Mouse (Mus musculus): ENCODE measurements around the gene Itga3.

Gene Itga3

DNA sequence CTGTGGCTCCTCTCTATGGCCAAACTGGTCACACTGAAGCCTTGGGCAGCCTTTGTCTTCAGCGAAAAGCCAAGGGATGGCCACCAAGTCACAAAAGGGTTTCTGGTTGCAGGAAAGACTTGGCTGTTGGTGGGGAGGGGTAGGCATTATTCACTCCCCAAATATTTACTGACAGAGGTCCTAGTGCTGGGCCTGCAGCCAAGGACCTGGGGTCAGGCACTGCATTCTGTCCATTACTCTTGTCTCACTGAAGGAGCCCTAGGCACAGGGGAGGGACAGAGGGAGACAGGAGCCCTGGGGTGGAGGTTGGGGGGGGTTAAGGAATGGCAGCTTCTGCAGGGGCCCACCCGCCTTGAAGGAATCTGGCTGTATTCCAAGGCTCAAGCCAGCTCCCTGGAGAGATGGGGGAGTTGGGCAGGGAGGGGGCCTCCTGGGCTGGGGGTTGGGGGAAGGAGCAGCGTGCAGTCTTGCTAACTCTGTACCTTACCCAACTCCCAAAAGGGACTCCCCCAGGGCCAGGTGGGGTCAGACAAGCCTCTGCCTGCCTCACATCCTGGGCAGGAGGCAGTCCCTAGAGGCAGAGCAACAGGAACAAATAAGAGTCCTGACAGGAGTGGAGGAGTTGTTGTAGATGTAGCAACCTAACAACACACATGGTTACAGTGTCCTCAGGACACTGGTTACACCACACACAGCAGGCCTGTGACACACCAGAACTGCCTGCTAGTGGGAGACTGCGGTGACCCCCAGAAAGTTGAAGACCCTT, 20.2 kb upstream of the Itga3 start:
- DNase-seq (ENCODE audit: low read depth, low spot score), result no peak

- no peak for DNase-seq (ENCODE audit: low read depth, low spot score)
Observed at GRCm38 (mm10) chr11:95095596-95095995, 19.0 kb upstream of the Itga3 start.

DNA sequence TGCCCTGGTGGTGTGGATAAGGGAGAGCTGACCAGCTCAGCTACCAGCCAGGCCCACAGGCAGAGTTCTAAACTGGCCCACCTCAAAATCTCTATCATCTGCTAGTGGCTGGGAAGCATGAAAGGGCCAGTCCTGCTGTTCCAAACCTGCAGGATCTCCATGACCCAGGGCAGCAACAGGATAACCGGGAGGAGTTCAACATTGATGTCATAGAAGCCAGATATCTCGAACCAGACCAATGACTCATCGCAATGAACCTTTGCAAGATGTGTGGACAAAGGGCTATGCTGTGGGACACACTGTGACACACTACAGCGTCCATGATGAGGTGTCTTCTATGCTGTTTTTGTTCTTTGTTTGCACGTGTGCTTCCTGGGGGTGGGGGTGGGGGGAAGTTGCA, 16.5 kb upstream of the Itga3 start:
- no peak for DNase-seq (ENCODE audit: low read depth, low spot score)

- no peak for DNase-seq (ENCODE audit: low read depth, low spot score)
Observed at GRCm38 (mm10) chr11:95088857-95089779, 12.5 kb upstream of the Itga3 start.

- DNase-seq (ENCODE audit: low read depth, low spot score), result no peak
Observed at GRCm38 (mm10) chr11:95088286-95088685, 11.7 kb upstream of the Itga3 start.

GRCm38 (mm10) chr11:95087301-95088228, 11.0 kb upstream of the Itga3 start:
- DNase-seq (ENCODE audit: low read depth, low spot score), result no peak

DNA sequence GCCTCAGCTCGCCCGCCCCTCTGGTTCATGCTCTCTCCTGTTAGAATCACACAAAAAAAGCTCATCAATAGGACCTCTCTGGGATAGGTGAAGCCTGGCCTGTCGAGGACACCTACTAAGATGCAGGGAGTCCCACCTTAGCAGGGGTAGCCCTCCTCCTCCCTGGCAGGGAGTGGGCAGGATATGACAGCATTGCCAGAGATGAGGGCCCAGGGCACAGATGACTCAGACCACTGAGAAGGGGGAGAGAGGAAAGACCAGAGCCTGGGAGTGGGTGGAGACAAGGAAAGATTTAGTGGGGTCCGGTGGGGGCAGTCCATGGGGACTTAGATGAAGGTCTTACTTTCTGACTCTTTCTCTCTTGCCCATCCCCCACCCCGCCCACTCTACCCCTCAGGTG, 9.6 kb upstream of the Itga3 start:
- no peak for DNase-seq (ENCODE audit: low read depth, low spot score)

DNA sequence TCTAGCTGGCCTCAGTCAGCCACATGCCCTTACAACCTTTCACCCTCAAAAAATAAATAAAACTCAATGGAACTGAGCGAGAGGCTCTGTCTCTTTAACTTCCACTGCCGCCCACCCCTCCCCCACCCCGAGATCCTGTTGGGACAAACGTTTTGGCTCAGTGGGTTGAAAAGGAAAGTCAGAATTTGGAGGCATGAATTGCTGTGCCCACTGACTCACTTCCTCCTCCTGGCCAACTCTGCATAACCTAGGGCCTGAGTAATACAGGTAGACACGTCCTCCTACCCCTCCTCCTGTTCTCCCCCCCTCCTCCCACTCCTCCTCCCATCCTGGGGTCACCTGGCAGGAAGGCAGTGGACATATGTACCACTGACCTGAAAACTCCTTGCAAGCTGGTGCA, 9.1 kb upstream of the Itga3 start:
- DNase-seq (ENCODE audit: low read depth, low spot score), result no peak

GRCm38 (mm10) chr11:95084811-95085382, 8.3 kb upstream of the Itga3 start:
- no peak for DNase-seq (ENCODE audit: low read depth, low spot score)

- DNase-seq (ENCODE audit: low read depth, low spot score), result no peak
Observed at GRCm38 (mm10) chr11:95084175-95084574, 7.6 kb upstream of the Itga3 start.

DNA sequence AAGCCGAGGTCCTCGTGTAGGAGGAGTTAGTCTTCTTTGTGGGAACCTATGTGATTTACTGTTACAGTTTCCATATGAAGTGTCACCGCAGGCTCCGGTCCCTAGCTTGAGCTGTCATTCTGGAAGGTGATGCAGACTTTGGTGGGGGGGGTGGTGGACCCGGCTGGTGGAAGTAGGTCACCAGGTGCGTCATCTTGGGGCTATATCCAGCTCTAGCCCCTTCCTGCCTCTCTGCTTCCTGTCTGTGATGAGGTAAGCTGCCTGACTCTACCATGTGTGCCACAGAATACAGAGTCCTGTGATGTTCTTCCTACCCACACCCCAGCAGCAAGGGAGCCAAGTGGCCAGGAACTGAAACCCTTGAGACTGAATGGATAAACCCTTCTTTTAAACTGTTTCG, 6.3 kb upstream of the Itga3 start:
- DNase-seq (ENCODE audit: low read depth, low spot score), result no peak

- no peak for DNase-seq (ENCODE audit: low read depth, low spot score)
Observed at GRCm38 (mm10) chr11:95080783-95081182, 4.2 kb upstream of the Itga3 start.

DNA sequence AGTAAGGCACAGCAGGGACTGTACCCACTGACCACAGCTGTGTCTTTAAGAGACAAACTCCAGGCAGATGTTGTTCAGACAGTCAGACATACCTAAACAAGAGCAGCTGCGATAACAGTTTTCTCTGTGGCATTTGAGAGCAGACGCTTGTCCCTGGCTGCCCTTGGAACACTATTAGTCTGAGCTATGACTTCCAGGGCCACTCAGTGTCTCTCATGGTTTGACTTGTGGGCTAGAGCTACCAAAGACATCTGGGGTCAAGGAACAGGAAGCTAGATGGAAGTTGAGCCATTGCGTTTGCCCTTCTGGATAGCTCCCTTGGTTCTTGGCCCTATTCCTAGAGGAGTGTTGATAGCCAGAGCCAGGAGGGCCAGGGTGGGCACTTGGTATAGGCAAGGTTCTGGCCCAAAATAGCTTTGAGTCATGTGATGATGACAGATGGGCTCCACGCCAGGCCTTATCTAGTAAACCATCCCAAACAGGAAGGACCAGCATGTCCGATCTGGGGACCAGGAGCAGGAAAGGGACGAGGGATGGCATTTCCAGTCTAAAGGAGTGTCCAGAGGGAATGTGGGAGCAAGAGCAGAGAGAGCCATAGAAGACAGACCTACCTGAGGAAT, 2.8 kb upstream of the Itga3 start:
- no peak for DNase-seq (ENCODE audit: low read depth, low spot score)

DNA sequence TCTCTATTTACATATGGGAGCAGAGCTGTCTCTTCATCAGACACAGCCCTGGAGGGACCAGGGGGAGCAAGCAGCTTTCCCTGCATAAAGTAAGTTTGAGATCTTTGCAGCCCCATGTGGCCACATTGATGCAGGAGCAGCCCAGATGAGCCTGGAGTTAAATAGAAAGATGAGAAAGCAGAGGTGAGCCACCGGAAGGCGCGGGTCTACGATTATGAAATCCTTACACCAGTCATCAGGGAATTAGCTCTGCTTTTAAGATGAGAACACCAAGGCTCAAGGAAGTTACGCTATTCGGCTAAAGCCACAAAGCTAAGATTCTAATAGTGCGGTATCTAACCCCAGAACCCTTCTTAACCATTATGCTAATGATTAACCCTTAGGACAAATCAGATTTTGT, 1.4 kb upstream of the Itga3 start:
- DNase-seq (ENCODE audit: low read depth, low spot score), result no peak

GRCm38 (mm10) chr11:95076041-95076535, 513 bp downstream of the Itga3 start:
- peak; percentile 23 for DNase-seq (ENCODE audit: low read depth, low spot score)

DNA sequence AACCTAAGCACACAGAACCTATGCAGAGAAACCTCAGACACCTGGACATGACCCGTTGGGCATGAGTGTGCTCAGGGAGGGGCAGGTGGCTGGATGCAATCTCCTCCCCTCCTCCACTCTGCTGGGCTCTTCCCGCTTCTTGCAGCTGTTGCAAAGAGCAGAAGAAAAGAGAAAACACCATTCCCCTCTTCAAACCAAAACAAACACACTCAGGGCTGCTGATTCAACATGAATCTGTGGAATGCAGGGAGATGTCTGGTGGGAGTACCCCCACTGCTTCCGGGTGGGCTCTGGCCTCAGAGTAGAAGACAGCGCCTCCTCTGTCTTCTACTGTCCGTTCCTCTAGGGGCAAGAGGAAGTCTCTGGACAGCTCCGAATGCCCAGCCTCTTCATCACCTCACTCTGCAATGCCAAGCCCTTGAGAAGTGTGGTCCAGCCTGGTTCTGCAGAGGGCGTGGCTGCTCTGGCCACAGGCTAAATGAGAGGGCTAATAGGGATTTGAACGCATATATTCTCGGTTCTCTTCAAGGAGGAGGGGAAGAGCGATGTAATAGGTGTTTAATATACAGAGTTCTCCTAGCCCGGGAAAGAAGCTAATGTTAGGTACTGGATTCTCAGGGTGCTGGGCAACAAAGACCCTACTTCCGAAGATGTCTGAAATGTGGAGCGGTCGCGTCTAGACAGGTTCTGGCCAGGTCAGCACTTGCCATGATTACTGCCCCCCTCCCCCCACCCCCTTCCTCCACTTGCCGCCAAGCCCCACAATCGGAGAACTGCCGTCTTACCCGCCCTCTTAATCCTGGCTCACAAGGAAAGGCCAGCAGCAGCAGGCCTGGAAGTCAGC, 1.2 kb downstream of the Itga3 start:
- no peak for DNase-seq (ENCODE audit: low read depth, low spot score)

- no peak for DNase-seq (ENCODE audit: low read depth, low spot score)
Observed at GRCm38 (mm10) chr11:95074694-95075093, 1.9 kb downstream of the Itga3 start.

DNA sequence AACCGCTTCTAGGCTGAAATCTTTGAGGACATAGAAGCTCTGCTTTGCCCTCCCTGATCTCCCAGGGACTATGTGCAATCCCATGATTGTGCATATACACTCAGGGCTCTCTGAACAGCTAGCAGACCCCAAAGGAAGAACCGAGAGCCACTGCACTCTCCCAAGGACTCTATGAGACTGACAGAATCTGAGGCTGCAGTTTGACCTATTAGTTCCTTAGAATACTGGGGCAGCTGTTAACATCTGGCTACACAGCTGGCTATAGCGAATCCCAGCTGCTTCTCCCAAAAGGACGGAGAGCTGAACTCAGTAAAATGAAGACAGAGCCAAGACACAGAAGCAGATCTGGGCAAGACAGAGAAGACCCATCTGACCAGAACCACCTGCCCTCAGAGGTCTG, 2.8 kb downstream of the Itga3 start:
- no peak for DNase-seq (ENCODE audit: low read depth, low spot score)

DNA sequence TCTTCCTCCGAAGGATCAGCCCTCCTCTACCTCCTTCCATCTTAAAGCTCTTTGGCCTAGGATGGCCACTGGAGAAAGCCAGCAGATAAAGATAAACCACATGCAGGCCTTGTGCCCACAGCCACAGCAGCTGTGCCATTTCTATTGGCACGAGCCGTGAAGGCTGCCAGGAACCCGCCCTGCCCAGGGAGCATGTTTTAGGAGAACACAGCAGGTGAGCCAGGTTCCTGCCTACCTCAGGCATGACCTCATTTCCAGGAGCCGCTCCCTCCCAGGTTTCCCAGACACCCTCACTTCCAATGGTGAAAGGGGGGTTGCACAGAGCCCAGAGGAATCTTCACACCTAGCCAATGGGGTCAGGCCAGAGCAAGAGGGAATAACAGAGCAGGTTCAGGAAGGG, 3.8 kb downstream of the Itga3 start:
- no peak for DNase-seq (ENCODE audit: low read depth, low spot score)

DNA sequence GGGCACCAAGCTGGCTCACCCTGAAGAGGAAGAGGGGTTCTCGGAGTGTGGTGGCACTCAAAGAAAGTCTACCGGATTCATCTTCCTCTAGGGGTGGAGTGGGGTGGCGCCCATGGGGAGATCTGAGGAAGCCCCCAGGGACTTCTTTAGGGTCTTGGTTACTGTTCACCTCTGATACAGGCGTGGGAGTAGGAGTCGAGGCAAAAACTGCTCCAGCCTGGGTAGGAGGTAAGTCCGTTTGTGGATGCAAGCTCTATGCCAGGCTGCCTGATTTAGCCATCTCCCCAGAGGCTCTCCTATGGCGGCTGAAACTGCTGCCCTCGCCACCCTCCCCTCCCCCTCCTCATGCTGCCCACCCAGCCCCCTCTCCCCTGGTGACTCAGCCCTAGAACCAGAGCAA, 4.5 kb downstream of the Itga3 start:
- no peak for DNase-seq (ENCODE audit: low read depth, low spot score)
